Mouse (Mus musculus): ENCODE results near the gene Ghrl. TPM values are rescaled to one million over a fixed set of nuclear protein-coding genes. Genes with fewer than 3 reads are reported as not detected.
"Not testable (repeated sequence)": the region's sequence is repeated elsewhere in the genome, so short reads cannot be mapped to it uniquely, and the experiment has no call there.

The Ghrl gene
- polyA plus RNA-seq (2012; rRNA removed): 9.0 and 16.2 TPM in 2 replicates

DNA sequence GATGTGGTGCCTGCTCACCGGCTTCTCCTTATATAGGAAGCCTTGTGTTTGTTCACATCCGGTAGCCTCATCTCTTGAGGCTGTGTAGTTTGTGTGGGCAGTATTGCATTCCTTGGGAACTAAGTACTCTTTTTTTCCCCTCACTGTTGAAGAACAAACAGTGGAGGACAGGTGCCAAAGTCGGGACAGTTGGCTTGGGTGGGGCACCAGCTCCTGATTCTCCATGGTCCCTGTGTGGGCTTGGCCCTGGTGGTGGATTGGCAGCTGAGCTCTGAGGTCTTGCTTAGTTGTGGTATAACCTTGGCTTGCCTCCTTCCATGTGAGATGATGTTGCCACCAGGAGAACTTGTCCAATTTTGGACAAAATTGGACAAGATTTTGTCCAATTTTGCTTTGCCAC is at the start of gene Ghrl:
Ghrl (minus strand) TSS at position 3 of the 400 bp plus-strand sequence.
- 55% methylated on average over 3 of the region's 3 CpGs for WGBS

DNA sequence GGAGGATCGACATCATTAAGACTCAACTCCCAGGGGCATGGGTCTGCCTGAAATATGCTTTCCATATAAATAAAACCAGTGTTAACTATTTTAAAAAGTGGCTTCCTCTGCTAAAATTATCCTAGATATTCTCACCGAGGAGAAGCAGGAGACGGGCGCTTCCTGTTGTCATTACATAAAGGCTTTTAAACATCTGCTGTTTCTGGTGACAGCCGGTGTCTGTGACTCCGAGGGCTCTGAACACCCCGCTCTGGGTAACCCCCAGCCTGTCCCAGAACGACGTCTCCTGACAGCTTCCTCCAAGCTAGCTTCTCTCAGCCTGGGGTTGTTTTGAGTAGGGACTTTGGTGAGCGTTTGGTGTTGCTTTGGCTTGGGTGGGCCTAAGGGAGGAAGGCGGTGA is 49.1 kb upstream of the Ghrl start:
- no peak for DNase-seq (ENCODE audit: low read depth, low spot score)
- WGBS: 58% methylated on average over 11 of the region's 11 CpGs

More for the DNA sequence above, at the start of gene Ghrl:
- DNase-seq (ENCODE audit: low read depth, low spot score): no peak

DNA sequence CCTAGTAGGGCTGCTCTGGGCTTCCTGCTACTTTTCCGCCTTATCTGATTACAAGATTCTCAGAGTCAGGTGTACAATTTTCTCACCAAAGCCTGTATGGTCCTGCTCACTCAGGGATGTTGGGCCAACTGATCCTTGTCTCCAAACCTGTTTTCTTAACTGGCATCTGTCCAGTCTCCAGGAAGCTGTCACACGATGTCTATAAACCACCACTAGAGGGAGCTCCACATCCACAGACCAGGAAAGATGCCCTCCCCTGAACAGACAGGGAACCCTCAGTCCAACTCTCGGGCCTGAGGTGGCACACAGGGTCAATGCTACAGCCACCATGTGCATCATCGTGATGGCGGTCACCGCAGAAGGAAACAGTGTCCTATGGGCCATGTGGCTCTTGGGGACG is 42.0 kb upstream of the Ghrl start:
- WGBS: 20% methylated on average over 7 of the region's 7 CpGs
- peak; percentile 36 for DNase-seq (ENCODE audit: low read depth, low spot score)

DNA sequence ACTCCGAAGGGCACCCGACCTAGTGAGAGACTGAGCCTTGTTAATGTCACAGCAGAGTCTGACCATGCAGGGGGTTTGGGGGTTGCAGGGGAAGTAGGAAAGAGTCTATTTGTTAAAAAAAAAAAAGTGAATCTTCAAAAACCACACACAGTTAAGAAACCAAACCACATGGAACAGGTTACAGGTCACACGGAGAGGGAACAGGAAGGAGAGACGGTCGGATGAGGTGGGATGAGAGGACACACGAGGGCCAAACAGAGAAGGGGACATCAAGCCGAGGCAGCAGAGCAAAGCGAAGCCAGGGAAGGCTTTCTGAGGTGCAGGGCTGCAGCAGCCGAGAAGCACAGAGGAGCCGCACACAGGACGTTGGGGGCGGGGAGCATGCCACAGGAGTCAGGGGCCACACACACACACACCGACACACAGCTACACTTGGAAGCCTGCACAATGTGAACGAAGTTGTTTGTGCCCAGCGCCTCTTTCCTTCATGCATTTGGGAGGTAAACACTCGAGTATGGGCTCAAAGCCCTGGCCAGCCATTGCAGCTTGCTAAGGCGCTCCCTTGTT is 29.5 kb upstream of the Ghrl start:
- 46% methylated on average over 17 of the region's 17 CpGs for WGBS
- no peak for DNase-seq (ENCODE audit: low read depth, low spot score)

DNA sequence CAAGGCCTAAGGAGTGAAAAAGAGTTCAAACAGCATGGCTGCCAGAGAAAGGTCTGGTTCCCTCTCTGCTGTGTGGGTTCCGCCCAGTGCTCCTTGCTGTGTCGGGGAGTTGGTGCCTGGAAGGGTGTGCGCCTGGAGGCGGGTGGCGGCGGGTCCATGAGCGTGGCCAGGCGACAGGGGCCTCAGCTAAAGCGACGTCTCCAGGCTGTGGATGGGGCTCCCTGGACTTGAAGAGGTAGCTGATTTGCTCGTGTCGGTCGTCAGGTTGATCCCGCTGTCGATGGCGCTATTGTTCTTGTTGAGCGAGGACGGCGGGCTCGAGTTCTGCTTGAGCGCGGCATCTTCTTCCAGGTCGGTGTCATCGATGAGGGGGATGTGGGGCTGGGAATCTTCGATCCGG is 28.7 kb upstream of the Ghrl start:
- WGBS: 22% methylated on average over 26 of the region's 26 CpGs
- no peak for DNase-seq (ENCODE audit: low read depth, low spot score)

DNA sequence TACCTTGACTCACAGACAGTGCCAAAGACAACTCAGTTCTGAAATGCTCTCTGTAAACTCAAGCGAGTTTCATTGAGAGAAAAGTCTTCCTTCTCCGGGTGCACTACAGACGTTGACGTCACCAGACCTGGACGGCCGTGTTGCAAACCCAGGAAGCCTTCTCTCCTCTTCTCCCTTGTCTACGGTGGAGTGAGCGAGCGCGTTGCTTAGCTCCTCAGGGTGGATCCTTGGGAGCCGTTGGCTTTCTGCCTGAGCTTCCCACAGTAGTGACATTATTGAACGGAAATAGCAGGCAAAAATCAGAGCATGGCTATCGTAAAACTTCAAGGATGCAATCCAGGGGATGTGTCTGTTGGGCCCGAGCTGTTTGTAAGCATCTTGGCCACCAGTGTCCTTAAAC is 27.6 kb upstream of the Ghrl start:
- DNase-seq (ENCODE audit: low read depth, low spot score): no peak
- WGBS: 64% methylated on average over 14 of the region's 14 CpGs

DNA sequence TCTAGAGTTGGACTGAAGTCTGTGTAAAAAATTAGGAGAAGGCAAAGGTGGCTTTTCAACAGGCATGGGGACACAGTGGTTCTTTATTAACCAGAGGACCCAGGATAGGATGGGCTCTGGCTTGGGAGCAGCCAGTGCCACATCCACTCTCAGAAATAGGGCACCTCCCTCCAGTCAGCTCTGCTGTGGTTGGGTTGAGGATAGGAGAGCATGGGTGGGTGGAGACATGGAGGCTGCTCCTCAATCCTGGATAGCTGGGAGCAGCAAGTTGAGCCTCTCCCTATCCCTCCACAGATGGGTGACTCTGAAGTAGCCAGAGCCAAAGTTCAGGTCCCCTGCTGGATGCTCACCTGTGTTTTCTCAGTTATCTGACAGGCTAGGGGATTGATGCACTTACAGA is 25.4 kb upstream of the Ghrl start:
- DNase-seq (ENCODE audit: low read depth, low spot score): no peak

DNA sequence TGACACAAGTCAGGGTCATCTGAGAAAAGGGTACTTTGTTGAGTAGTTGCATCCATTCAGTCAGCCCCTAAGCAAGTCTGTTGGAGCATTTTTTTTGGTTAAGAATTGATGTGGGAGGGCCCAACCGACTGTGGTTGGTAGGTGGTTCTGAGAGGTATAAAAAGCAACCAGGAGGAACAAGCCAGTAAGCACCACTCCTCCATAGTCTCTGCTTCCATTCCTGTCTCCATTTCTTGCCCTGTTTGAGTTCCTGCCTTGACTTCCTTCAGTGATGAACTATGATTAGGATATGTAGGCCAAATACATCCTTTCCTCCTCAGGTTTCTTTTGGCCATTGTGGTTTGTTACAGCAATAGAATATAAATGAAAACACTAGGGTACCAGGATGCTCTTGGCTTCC is 23.4 kb upstream of the Ghrl start:
- 31% methylated on average over 1 of the region's 1 CpGs for WGBS
- DNase-seq (ENCODE audit: low read depth, low spot score): no peak

DNA sequence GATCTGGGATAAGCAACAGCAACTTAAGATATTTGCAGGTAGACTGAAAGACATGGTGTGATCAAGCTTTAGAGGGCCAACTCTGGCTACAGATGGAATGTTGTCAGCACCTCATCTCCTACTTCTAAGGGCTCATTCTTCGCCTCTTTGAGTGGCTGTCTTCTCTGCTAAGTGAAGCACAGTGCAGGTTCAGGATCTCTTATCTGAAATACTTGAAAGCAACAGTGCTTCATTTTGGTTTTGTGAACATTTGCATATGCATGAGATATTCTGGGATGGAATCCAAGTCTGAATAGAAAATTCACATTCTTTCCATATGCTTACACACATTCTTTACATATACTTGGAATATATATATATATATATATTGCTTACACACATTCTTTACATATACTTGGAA is 22.6 kb upstream of the Ghrl start:
- WGBS: 86% methylated on average over 1 of the region's 1 CpGs
- DNase-seq (ENCODE audit: low read depth, low spot score): no peak

DNA sequence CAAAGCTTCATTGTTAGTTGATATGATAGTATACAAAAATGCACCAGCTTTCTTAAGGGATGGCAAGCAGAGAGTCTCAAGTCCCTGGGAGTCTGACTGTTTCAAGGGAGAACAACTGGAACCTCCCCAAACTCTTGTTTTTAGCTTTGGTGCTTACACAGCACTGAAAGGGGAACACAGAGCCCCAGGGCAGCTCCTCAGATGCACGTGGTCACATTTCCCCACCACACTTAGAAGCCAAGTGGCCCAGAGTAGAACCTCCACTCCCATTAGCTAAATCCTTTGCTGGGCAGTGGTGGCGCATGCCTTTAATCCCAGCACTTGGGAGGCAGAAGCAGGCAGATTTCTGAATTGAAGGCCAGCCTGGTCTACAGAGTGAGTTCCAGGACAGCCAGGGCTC is 21.7 kb upstream of the Ghrl start:
- DNase-seq (ENCODE audit: low read depth, low spot score): no peak

DNA sequence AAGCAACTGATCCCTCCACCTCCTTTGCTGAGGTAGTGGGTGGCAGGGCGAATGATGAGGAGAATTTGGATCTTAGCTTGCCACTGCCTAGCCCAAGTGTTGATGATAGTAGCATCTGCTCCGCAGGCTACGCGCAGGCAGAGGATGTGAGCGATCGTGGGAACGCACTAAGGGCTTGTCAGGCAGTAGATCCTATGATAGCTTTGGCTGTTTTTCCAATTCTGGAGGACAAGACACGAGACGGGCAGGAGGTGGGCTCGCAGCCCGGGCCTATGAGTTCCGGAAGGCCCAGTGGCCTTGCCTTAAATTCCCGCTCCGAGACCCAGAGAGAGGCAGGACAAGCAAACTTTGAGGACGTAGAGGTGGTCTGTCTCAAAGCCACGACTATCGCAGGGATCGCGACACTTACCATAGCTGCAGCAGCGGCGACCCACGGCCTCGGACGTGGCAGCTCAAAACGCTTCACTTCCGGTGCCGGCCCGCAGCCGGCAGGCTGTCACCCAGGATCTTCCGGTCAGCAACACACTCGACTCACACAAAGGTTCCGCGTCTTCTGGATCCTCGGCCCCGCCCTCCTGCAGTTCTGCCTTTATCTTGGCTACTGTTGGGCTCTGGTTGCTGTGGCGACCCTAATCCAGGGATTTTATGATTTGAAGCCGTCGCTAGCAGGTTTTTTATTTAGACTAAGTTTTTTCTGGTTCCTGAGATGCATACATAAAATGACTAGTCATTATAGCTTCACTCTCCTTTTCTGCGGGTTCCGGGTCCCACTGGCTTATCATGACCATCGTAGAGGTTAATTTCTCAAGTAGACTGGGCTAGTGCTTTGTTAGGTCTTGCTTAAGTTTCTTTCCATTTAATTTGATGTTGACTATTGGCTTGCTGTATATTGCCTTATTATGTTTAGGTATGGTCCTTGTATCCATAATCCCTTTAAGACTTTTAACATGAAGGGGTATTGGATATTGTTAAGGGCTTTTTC is 20.8 kb upstream of the Ghrl start, which contains the start of gene Sec13:
Sec13 (minus strand) TSS at position 508 of the 982 bp plus-strand sequence.
- DNase-seq (ENCODE audit: low read depth, low spot score): peak; percentile 66
- WGBS: 7% methylated on average over 41 of the region's 41 CpGs

More for the DNA sequence above, 21.7 kb upstream of the Ghrl start:
- WGBS: 65% methylated on average over 2 of the region's 2 CpGs

DNA sequence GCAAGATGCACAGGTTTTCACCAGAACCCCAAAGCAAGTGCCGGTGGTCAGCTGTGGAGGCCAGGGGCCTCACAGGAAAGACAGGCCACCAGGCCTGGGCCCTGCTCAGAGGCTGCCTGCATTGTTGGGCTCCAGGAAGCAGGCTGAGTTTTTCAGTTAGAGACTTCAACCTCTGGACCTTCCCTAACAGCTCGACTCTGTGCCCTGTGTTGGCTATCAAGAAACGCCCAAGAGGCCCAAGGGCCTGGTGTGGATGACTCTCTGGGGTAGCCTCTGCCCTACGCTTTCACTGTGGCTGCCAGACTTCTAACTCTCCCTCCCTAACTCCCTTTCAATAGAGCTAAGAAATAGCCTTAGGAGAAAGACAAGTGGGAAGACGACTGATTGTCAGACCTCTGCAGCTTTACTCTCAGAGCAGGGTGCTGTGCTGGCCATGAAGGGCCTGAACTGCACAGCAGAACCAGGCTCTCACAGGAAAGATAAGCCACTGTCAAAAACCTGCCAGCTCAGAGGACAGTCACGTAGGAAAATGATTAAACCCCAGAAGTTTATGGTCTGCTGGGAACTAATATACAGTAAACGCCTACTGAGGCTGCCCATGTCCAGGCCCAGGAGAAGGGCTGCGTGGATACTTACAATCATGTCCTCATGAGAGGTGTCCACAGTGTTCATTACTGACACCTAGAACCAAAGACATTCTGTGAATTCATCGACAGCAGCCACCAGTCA is 17.8 kb upstream of the Ghrl start:
- 59% methylated on average over 9 of the region's 9 CpGs for WGBS
- DNase-seq (ENCODE audit: low read depth, low spot score): no peak

DNA sequence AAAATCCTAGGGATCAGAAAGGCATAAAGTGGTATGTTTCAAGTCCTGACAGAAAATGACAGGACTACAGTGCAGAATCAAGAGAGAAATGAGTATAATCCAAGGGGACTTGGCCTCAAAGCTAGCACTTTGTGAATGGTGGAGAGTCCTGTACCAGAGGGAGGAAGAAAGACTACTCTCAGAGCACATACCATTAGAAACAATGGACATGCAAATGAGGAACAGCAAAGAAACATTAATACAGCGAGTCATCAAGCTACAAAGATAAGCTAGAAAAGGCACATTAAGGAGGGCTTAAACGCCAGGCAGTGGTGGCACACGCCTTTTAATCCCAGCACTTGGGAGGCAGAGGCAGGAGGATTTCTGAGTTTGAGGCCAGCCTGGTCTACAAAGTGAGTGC is 11.6 kb upstream of the Ghrl start:
- 89% methylated on average over 3 of the region's 3 CpGs for WGBS

DNA sequence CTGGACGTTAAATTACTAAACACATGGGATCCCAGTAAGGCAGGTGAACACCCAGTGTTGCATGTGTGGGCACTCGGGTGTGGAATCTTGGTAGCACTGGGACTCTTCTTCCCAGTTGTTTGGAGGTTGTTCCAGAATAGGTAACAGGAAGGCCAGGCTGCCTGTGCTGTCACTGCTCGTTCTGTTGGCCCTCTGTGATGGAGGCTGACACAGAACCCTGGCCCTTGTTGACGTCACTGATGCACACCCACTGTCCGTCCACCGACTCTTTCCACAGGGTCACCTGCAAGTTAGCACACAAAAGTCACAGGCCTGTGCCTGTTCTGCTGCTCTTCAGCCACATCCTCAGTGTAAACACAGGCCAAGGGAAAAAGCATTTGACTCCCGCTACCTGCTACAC is 8.5 kb upstream of the Ghrl start:
- no peak for DNase-seq (ENCODE audit: low read depth, low spot score)
- WGBS: 84% methylated on average over 7 of the region's 7 CpGs

More for the DNA sequence above, 11.6 kb upstream of the Ghrl start:
- no peak for DNase-seq (ENCODE audit: low read depth, low spot score)

DNA sequence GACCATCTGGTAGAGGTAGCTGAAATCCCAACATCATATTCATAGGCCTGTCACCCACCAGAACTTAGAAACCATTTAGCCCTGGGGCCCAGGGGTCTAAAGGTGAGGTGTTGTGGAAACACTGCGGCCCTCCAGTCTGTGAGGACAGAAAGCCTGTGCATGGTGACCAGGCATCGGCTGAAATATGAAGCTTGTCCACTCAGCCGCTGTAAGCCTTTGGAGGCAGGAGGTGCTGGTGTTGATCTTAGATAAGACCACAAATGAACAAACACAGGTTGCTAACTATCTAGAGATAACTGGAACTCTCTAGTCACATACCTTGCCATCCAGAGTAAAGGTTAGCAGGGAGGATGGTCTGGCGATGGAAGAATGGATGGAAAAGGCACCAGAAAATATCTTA is 1.4 kb upstream of the Ghrl start:
- WGBS: 67% methylated on average over 4 of the region's 4 CpGs
- DNase-seq (ENCODE audit: low read depth, low spot score): no peak

DNA sequence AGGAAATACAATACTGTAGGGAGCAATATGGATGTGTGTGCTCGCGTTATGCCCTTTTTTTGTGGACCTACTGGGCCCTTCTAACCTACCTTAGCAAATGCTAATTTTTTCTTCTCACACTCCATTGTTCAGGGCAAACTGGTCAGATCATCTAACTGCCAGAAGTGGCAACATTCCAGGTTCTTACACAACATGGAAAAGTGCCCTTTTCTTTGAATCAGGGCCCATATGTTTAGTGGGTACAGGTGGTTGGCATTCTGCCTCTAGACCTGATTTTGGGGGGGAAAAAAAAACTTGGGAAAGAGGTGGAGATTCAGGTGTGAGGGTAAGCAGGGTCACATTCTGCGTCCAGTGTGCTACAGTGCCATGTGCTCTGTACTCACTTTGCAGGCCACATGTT is 2.1 kb downstream of the Ghrl start:
- no peak for DNase-seq (ENCODE audit: low read depth, low spot score)
- WGBS: 88% methylated on average over 3 of the region's 3 CpGs

DNA sequence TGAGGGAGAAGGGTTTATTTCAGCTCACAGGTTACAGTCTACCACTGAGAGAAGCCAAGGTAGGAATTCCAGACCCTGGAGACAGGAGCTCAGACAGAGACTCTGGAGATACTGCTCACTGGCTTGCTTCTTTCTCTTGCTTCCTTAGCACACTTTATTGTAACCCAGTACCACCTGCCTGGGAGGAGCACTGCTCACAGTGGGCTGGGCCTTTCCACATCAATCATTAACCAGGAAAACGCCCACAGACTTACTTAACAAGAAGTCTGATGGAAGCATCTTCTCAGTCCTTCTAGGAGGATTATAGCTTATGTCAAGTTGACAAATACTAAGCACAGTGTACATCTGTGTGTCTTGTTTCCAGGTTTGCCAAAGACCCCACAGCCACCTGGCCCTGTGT is 4.9 kb downstream of the Ghrl start:
- 39% methylated on average over 1 of the region's 1 CpGs for WGBS
- no peak for DNase-seq (ENCODE audit: low read depth, low spot score)

DNA sequence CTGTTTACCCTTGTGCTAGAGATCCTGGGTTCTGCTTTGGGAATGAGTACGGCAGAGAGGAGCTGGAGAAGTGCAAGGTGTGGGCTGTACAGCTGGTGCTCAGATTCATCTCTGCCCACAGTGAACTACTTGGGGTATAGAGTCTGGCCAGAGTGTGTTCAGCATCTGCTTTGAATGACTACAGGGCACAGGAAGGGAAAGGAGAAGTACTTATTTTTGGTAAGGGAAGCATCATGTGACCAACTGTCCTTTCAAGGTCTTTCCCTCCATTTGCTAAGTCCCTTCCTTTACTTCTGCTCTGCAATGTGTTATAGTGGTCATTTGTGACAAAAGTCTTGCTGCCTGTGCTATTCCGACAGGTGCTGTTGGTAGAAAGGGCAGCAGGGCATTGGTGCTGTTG is 5.4 kb downstream of the Ghrl start:
- 80% methylated on average over 2 of the region's 2 CpGs for WGBS

DNA sequence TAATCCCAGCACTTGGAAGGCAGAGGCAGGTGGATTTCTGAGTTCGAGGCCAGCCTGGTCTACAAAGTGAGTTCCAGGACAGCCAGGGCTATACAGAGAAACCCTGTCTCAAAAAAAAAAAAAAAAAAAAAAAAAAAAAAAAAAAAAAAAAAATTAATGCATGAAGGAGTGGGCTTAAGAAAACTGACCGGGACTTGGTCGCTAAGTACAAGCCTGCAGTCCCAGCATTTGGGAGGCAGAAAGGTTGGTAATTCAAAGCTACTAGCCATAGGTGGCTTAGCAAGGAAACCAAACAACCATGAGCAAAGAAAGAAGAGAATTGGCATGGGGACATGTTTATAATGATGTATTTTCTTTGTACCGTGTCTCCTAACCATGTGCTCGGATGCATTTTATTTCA is 6.3 kb downstream of the Ghrl start:
- WGBS: 77% methylated on average over 5 of the region's 5 CpGs
- DNase-seq (ENCODE audit: low read depth, low spot score): not testable (repeated sequence)

More for the DNA sequence above, 5.4 kb downstream of the Ghrl start:
- no peak for DNase-seq (ENCODE audit: low read depth, low spot score)

DNA sequence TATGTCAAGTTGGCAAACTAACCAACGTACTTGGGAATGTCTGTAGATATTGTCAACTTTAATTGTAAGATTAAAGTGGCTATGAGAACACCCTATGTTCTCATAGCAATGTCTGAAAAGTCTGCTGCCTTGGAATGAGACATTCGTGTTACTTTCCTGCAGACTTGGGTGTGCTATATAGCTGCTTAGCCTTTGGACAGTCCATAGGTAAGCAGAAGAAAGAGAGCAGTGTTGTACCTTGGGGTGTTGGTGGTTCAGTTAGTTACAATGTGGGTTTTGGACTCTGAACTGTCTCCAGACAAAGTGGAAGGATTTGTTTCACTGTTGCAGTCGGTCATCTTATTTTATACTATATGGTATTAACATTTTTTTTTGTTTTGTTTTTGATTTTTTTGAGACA is 7.0 kb downstream of the Ghrl start:
- no peak for DNase-seq (ENCODE audit: low read depth, low spot score)
- WGBS: 55% methylated on average over 3 of the region's 3 CpGs

Measured in large intestine, adult 2 months (tissue).